Mouse (Mus musculus): ENCODE data around the gene Atf6.

- no peak for TF ChIP-seq CHD2 (IDR thresholded peaks at IDR 0.05; ENCODE audit: low read depth, low read length)
- TF ChIP-seq HCFC1 (IDR thresholded peaks at IDR 0.05; ENCODE audit: borderline replicate concordance, insufficient read depth, low read length) = no peak
- no peak for TF ChIP-seq ZNF384 (IDR thresholded peaks at IDR 0.05; ENCODE audit: low read depth, low read length)
These were observed 177.8 kb downstream of the Atf6 start for GRCm38 (mm10) chr1:170689773-170690172.
